Mouse (Mus musculus) cerebellum, adult 2 months (tissue): ENCODE measurements around the gene Pde4dip.

Source experiments
- CTCF ChIP-seq: fragments of 200-500 bp; IDR thresholded peaks from 2 replicates; pipeline ENCODE4 v1.5.1; 2011; ENCODE audit warnings: low read depth, mild to moderate bottlenecking, control low read depth, low read length, moderate library complexity, borderline replicate concordance; ENCODE audit not compliant: insufficient read depth
- POLR2A ChIP-seq: fragments of 200-500 bp; IDR thresholded peaks from 2 replicates; pipeline ENCODE4 v1.6.1; 2011; ENCODE audit warnings: low read length, control low read depth, borderline replicate concordance; ENCODE audit not compliant: insufficient read depth

GRCm38 (mm10) chr3:97811651-97812399 is 76.7 kb downstream of the Pde4dip start:
- TF ChIP-seq POLR2A (no peak), CTCF (no peak)
